Mouse (Mus musculus): ENCODE measurements at regions not wholly inside any gene's neighbourhood (a gene's known extent, or its start where the extent isn't known, plus 50 kb on each side); places are given as distances from the start of the nearest gene placed in this dataset.

- H3K4me2 ChIP-seq (ENCODE audit: low read length) = no peak overlapping the region
- 82% methylated on average over 13 of the region's 13 CpGs for WGBS
- H3K9ac ChIP-seq (ENCODE audit: low read length) = no peak overlapping the region
- no peaks in the 10 kb centered on the region for H3K27me3 ChIP-seq (ENCODE audit: control insufficient read depth, insufficient read depth, low read length)
- H3K4me1 ChIP-seq (ENCODE audit: control insufficient read depth in 2 of 2, insufficient read depth in 2 of 2, low read length in 2 of 2) = peaks cover 15 to 23% of the 10 kb centered on the region in 2 experiments
- no peaks in the 10 kb centered on the region for H3K36me3 ChIP-seq (ENCODE audit: control insufficient read depth, insufficient read depth, low read length)
- no peaks in the 10 kb centered on the region for H3K9me3 ChIP-seq (ENCODE audit: control insufficient read depth, low read length)
- no peak overlapping the region for H3K27ac ChIP-seq (replicated peaks in 1 of 2; ENCODE audit: control insufficient read depth in 1 of 2, insufficient read depth in 1 of 2, low read depth in 2 of 2, low read length in 2 of 2)
- no peak for ATAC-seq (ENCODE audit: insufficient number of reproducible peaks, insufficient read depth, low FRiP score, low read depth)
- no peak overlapping the region for H3K4me3 ChIP-seq (ENCODE audit: control insufficient read depth in 1 of 2, insufficient read depth in 1 of 2, low read depth in 1 of 2, low read length in 2 of 2)
Observed at GRCm38 (mm10) chr11:52567945-52568687, 171.9 kb downstream of the 9530068E07Rik start.

GRCm38 (mm10) chr11:52568794-52569193 lies 172.6 kb downstream of the 9530068E07Rik start:
- peaks cover 15 to 23% of the 10 kb centered on the region in 2 experiments for H3K4me1 ChIP-seq (ENCODE audit: control insufficient read depth in 2 of 2, insufficient read depth in 2 of 2, low read length in 2 of 2)
- H3K27me3 ChIP-seq (ENCODE audit: control insufficient read depth, insufficient read depth, low read length) = no peaks in the 10 kb centered on the region
- no peak overlapping the region for H3K4me2 ChIP-seq (ENCODE audit: low read length)
- H3K9me3 ChIP-seq (ENCODE audit: control insufficient read depth, low read length) = no peaks in the 10 kb centered on the region
- no peak overlapping the region for H3K4me3 ChIP-seq (ENCODE audit: control insufficient read depth in 1 of 2, insufficient read depth in 1 of 2, low read depth in 1 of 2, low read length in 2 of 2)
- H3K27ac ChIP-seq (replicated peaks in 1 of 2; ENCODE audit: control insufficient read depth in 1 of 2, insufficient read depth in 1 of 2, low read depth in 2 of 2, low read length in 2 of 2) = no peak overlapping the region
- H3K9ac ChIP-seq (ENCODE audit: low read length) = no peak overlapping the region
- no peaks in the 10 kb centered on the region for H3K36me3 ChIP-seq (ENCODE audit: control insufficient read depth, insufficient read depth, low read length)
- no peak for ATAC-seq (ENCODE audit: insufficient number of reproducible peaks, insufficient read depth, low FRiP score, low read depth)
- WGBS = 50% methylated on average over 1 of the region's 1 CpGs

- peaks cover 14 to 23% of the 10 kb centered on the region in 2 experiments for H3K4me1 ChIP-seq (ENCODE audit: control insufficient read depth in 2 of 2, insufficient read depth in 2 of 2, low read length in 2 of 2)
- no peak overlapping the region for H3K9ac ChIP-seq (ENCODE audit: low read length)
- no peak overlapping the region for H3K4me2 ChIP-seq (ENCODE audit: low read length)
- H3K9me3 ChIP-seq (ENCODE audit: control insufficient read depth, low read length) = no peaks in the 10 kb centered on the region
- no peak overlapping the region for H3K4me3 ChIP-seq (ENCODE audit: control insufficient read depth in 1 of 2, insufficient read depth in 1 of 2, low read depth in 1 of 2, low read length in 2 of 2)
- ATAC-seq (ENCODE audit: insufficient number of reproducible peaks, insufficient read depth, low FRiP score, low read depth) = no peak
- no peaks in the 10 kb centered on the region for H3K27me3 ChIP-seq (ENCODE audit: control insufficient read depth, insufficient read depth, low read length)
- H3K27ac ChIP-seq (replicated peaks in 1 of 2; ENCODE audit: control insufficient read depth in 1 of 2, insufficient read depth in 1 of 2, low read depth in 2 of 2, low read length in 2 of 2) = no peak overlapping the region
- whole genome bisulfite sequencing = 72% methylated on average over 10 of the region's 10 CpGs
- no peaks in the 10 kb centered on the region for H3K36me3 ChIP-seq (ENCODE audit: control insufficient read depth, insufficient read depth, low read length)
Observed at GRCm38 (mm10) chr11:52569759-52570158, 173.5 kb downstream of the 9530068E07Rik start.

- Histone ChIP-seq H3K9ac (ENCODE audit: low read length) (no peak overlapping the region), H3K4me3 (ENCODE audit: control insufficient read depth in 1 of 2, insufficient read depth in 1 of 2, low read depth in 1 of 2, low read length in 2 of 2) (no peak overlapping the region), H3K36me3 (ENCODE audit: control insufficient read depth, insufficient read depth, low read length) (no peaks in the 10 kb centered on the region), H3K4me1 (ENCODE audit: control insufficient read depth in 2 of 2, insufficient read depth in 2 of 2, low read length in 2 of 2) (peaks cover 8 to 14% of the 10 kb centered on the region in 2 experiments; a peak in 3 of 4 replicates), H3K9me3 (ENCODE audit: control insufficient read depth, low read length) (no peaks in the 10 kb centered on the region), H3K27me3 (ENCODE audit: control insufficient read depth, insufficient read depth, low read length) (no peaks in the 10 kb centered on the region), H3K27ac (replicated peaks in 1 of 2; ENCODE audit: control insufficient read depth in 1 of 2, insufficient read depth in 1 of 2, low read depth in 2 of 2, low read length in 2 of 2) (no peak overlapping the region), H3K4me2 (ENCODE audit: low read length) (no peak overlapping the region)
- no peak for ATAC-seq (ENCODE audit: insufficient number of reproducible peaks, insufficient read depth, low FRiP score, low read depth)
- 41% methylated on average over 9 of the region's 9 CpGs for WGBS
Observed at GRCm38 (mm10) chr11:52578471-52578870, 182.2 kb downstream of the 9530068E07Rik start.

GRCm38 (mm10) chr11:52579764-52580377 lies 183.6 kb downstream of the 9530068E07Rik start:
- WGBS = 62% methylated on average over 13 of the region's 13 CpGs
- no peaks in the 10 kb centered on the region for H3K9me3 ChIP-seq (ENCODE audit: control insufficient read depth, low read length)
- H3K4me2 ChIP-seq (ENCODE audit: low read length) = peak overlapping the region; percentile 32
- no peak overlapping the region for H3K9ac ChIP-seq (ENCODE audit: low read length)
- H3K27ac ChIP-seq (replicated peaks in 1 of 2; ENCODE audit: control insufficient read depth in 1 of 2, insufficient read depth in 1 of 2, low read depth in 2 of 2, low read length in 2 of 2) = no peak overlapping the region
- no peaks in the 10 kb centered on the region for H3K27me3 ChIP-seq (ENCODE audit: control insufficient read depth, insufficient read depth, low read length)
- H3K4me1 ChIP-seq (ENCODE audit: control insufficient read depth in 2 of 2, insufficient read depth in 2 of 2, low read length in 2 of 2) = peaks cover 8 to 12% of the 10 kb centered on the region in 2 experiments; a peak in 3 of 4 replicates
- H3K36me3 ChIP-seq (ENCODE audit: control insufficient read depth, insufficient read depth, low read length) = no peaks in the 10 kb centered on the region
- no peak for ATAC-seq (ENCODE audit: insufficient number of reproducible peaks, insufficient read depth, low FRiP score, low read depth)
- H3K4me3 ChIP-seq (ENCODE audit: control insufficient read depth in 1 of 2, insufficient read depth in 1 of 2, low read depth in 1 of 2, low read length in 2 of 2) = no peak overlapping the region

GRCm38 (mm10) chr11:52591596-52592180 lies 172.7 kb upstream of the Fstl4 start:
- no peaks in the 10 kb centered on the region for H3K27me3 ChIP-seq (ENCODE audit: control insufficient read depth, insufficient read depth, low read length)
- H3K27ac ChIP-seq (replicated peaks in 1 of 2; ENCODE audit: control insufficient read depth in 1 of 2, insufficient read depth in 1 of 2, low read depth in 2 of 2, low read length in 2 of 2) = no peak overlapping the region
- no peaks in the 10 kb centered on the region for H3K4me1 ChIP-seq (ENCODE audit: control insufficient read depth in 2 of 2, insufficient read depth in 2 of 2, low read length in 2 of 2)
- H3K4me2 ChIP-seq (ENCODE audit: low read length) = no peak overlapping the region
- ATAC-seq (ENCODE audit: insufficient number of reproducible peaks, insufficient read depth, low FRiP score, low read depth) = no peak
- no peaks in the 10 kb centered on the region for H3K36me3 ChIP-seq (ENCODE audit: control insufficient read depth, insufficient read depth, low read length)
- WGBS = 75% methylated on average over 9 of the region's 9 CpGs
- no peaks in the 10 kb centered on the region for H3K9me3 ChIP-seq (ENCODE audit: control insufficient read depth, low read length)
- H3K9ac ChIP-seq (ENCODE audit: low read length) = no peak overlapping the region
- H3K4me3 ChIP-seq (ENCODE audit: control insufficient read depth in 1 of 2, insufficient read depth in 1 of 2, low read depth in 1 of 2, low read length in 2 of 2) = no peak overlapping the region

GRCm38 (mm10) chr11:52594092-52594491 lies 170.3 kb upstream of the Fstl4 start:
- no peak overlapping the region for H3K27ac ChIP-seq (replicated peaks in 1 of 2; ENCODE audit: control insufficient read depth in 1 of 2, insufficient read depth in 1 of 2, low read depth in 2 of 2, low read length in 2 of 2)
- no peaks in the 10 kb centered on the region for H3K36me3 ChIP-seq (ENCODE audit: control insufficient read depth, insufficient read depth, low read length)
- no peak for ATAC-seq (ENCODE audit: insufficient number of reproducible peaks, insufficient read depth, low FRiP score, low read depth)
- no peak overlapping the region for H3K9ac ChIP-seq (ENCODE audit: low read length)
- 88% methylated on average over 4 of the region's 4 CpGs for WGBS
- H3K9me3 ChIP-seq (ENCODE audit: control insufficient read depth, low read length) = no peaks in the 10 kb centered on the region
- no peak overlapping the region for H3K4me3 ChIP-seq (ENCODE audit: control insufficient read depth in 1 of 2, insufficient read depth in 1 of 2, low read depth in 1 of 2, low read length in 2 of 2)
- no peak overlapping the region for H3K4me2 ChIP-seq (ENCODE audit: low read length)
- no peaks in the 10 kb centered on the region for H3K27me3 ChIP-seq (ENCODE audit: control insufficient read depth, insufficient read depth, low read length)
- no peaks in the 10 kb centered on the region for H3K4me1 ChIP-seq (ENCODE audit: control insufficient read depth in 2 of 2, insufficient read depth in 2 of 2, low read length in 2 of 2)
